Mouse (Mus musculus) G1E (cell line): ENCODE data around the gene Thrap3.

Experiments used
- CTCF ChIP-seq: IDR thresholded peaks from 2 replicates; pipeline ENCODE4 v1.5.1; 2012; ENCODE audit warnings: low read depth, low read length, inconsistent platforms, mixed read lengths
- GATA1 ChIP-seq: IDR thresholded peaks from 2 replicates; pipeline ENCODE4 v1.6.1; 2012; ENCODE audit warnings: borderline replicate concordance, low read length, inconsistent platforms, mixed read lengths
- GATA2 ChIP-seq: IDR thresholded peaks from 2 replicates; pipeline ENCODE4 v1.6.1; 2012; ENCODE audit warnings: low read depth, low read length, inconsistent platforms, borderline replicate concordance
- POLR2AphosphoS5 ChIP-seq: IDR thresholded peaks from 2 replicates; pipeline ENCODE4 v1.6.1; 2012; ENCODE audit warnings: low read depth, low read length, inconsistent platforms; ENCODE audit not compliant: insufficient replicate concordance
- TAL1 ChIP-seq: conservative IDR thresholded peaks from 2 replicates; pipeline ENCODE4 v1.6.1; 2012; ENCODE audit warnings: low read depth, low read length, inconsistent platforms, mixed read lengths

DNA sequence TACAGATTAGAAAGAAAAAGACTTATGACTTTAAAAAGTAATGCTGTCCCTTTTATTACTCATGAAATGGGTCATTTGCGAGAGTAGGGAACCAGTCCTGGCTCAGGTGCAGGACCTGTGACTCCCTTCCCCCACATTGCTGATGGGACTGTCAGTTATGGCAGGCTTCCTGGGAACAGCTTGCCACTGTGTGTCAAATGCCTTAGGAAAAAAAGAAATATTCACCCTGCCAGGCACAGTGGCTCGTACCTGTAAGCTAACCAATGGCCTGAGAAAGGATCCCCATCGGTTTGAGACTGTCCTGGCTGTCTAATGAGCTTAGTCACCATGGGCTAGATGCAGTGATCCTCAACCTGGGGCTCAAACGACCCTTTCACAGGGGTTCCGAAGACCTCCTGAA lies 82.5 kb downstream of the Thrap3 start:
- TF ChIP-seq CTCF (no peak), GATA1 (no peak), POLR2AphosphoS5 (no peak), TAL1 (no peak), GATA2 (no peak)
